Mouse (Mus musculus) heart, adult 2 months (tissue): ENCODE data around the gene Diras2.

Source experiments
- CTCF ChIP-seq: fragments of 200-600 bp; IDR thresholded peaks from 2 replicates; pipeline ENCODE4 v1.8.1; 2022; ENCODE audit warnings: antibody characterized with exemption, mild to moderate bottlenecking, moderate library complexity
- POLR2A ChIP-seq: fragments of 200-500 bp; IDR thresholded peaks from 2 replicates; pipeline ENCODE4 v1.6.1; 2011; ENCODE audit warnings: mild to moderate bottlenecking, low read depth, low read length, control low read depth; ENCODE audit not compliant: insufficient read depth

GRCm38 (mm10) chr13:52562166-52562571 lies 31.1 kb upstream of the Diras2 start:
- no peak for TF ChIP-seq CTCF
- TF ChIP-seq POLR2A = no peak
